Mouse (Mus musculus) midbrain, embryonic 16.5 days (tissue): ENCODE results near the gene Ergic1. TPM values are rescaled to one million over a fixed set of nuclear protein-coding genes. Genes with fewer than 3 reads are reported as not detected.

ENCODE experiments used
- ATAC-seq: fragments of 200-750 bp; cut with Nextera tagmentation; 2 replicates; pipeline ENCODE4 v1.8.0; 2017; ENCODE audit warnings: moderate TSS enrichment
- H3K27ac ChIP-seq: fragments of 300-500 bp; sonication (generic); 2 replicates; pipeline ENCODE4 v1.5.1; 2014; ENCODE audit warnings: mild to moderate bottlenecking, low read length, mixed read lengths
- H3K27me3 ChIP-seq: fragments of 300-500 bp; sonication (generic); 2 replicates; pipeline ENCODE4 v1.6.1; 2014; ENCODE audit warnings: low read depth, low read length, mixed read lengths; ENCODE audit not compliant: control insufficient read depth, insufficient read depth
- H3K36me3 ChIP-seq: fragments of 300-500 bp; sonication (generic); 2 replicates; pipeline ENCODE4 v1.6.1; 2014; ENCODE audit warnings: mild to moderate bottlenecking, low read length, moderate library complexity, mixed read lengths; ENCODE audit not compliant: control insufficient read depth, insufficient read depth
- H3K4me1 ChIP-seq: fragments of 300-500 bp; sonication (generic); 2 replicates; pipeline ENCODE4 v1.6.1; 2014; ENCODE audit warnings: mild to moderate bottlenecking, low read length, mixed read lengths; ENCODE audit not compliant: control insufficient read depth, insufficient read depth
- H3K4me2 ChIP-seq: fragments of 300-500 bp; sonication (generic); 2 replicates; pipeline ENCODE4 v1.6.1; 2014; ENCODE audit warnings: mild to moderate bottlenecking, low read length, mixed read lengths
- H3K4me3 ChIP-seq: fragments of 300-500 bp; sonication (generic); 2 replicates; pipeline ENCODE4 v1.5.1; 2014; ENCODE audit warnings: low read depth, mild to moderate bottlenecking, low read length, moderate library complexity, mixed read lengths
- H3K9ac ChIP-seq: fragments of 300-500 bp; sonication (generic); 2 replicates; pipeline ENCODE4 v1.6.1; 2014; ENCODE audit warnings: low read depth, low read length, mixed read lengths
- H3K9me3 ChIP-seq: fragments of 300-500 bp; sonication (generic); replicated peaks from 2 replicates; pipeline ENCODE4 v1.6.1; 2014; ENCODE audit warnings: mild to moderate bottlenecking, low read length, mixed read lengths; ENCODE audit not compliant: control insufficient read depth, poor library complexity, severe bottlenecking
- WGBS: fragments of 180-500 bp; shearing (Covaris S2); extraction: QIAGEN DNeasy Blood & Tissue Kit; methylation state at CpG from one replicate; pipeline ENCODE4 v1.1.7; 2014; 5-methylcytosine and 5-hydroxymethylcytosine counted together
- polyA plus RNA-seq: library from polyadenylated mRNA; unstranded; fragments of >200 nt; fragmentation: Nextera tagmentation; extraction: Ambion mirVana; gene quantifications from 2 replicates; pipeline ENCODE4 v1.2.1, GENCODE M21; 2015

Ergic1 gene
- polyA plus RNA-seq, 1 experiment from 2014 or later, result 103 TPM

DNA sequence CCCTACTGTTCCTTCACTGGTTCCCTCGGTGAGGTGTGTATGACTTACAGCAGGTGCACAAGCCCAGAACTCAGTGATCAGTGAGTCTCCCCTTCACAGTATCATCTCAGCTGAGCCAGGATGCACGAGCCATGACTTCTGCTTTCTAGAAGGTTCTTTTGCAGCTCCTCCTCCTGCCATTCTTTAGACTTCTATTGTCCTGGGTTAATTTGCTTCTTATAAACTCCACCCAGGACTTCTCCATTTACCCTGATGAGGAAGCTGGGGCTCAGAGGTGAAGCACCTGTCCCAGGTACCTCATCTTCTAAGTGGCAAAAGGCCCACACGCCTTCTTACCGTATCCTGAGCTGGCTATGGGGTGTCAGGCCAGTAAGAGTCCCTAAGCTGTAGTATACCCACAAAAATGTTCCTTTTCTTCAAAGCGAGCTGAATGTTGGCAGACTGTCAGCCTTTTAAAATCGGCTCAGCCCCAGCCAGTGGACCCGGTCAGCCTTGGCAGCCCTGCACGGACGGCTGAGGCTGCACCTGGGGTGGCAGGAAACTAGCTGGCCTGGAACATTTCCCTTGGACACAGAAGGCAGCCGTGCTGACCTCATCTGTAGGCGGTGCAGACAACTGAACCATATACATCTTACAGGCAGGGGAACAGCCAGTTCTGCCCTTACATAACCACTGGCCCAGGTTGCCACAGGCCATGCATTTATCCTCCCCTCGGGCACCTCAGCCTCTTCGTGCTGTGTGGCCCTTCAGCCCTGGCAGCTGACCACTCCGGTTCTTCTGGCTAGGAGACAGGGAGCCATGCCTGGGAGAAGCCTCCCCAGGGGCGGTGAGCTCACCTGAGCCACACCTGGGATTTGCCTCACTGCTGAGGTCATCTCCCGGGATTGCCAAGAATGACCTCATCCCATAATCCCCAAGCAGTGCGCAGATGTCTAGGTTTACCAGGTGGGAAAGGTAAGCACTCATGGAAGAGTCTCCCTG is 59.8 kb downstream of the Ergic1 start:
- no peak for ATAC-seq
- H3K27ac ChIP-seq, result peak overlapping the region; percentile 23
- no peaks in the 10 kb centered on the region for H3K9me3 ChIP-seq
- no peaks in the 10 kb centered on the region for H3K4me1 ChIP-seq
- H3K4me3 ChIP-seq, result no peak overlapping the region
- H3K4me2 ChIP-seq, result no peak overlapping the region
- no peak overlapping the region for H3K9ac ChIP-seq
- WGBS, result 84% methylated on average over 17 of the region's 17 CpGs
- no peaks in the 10 kb centered on the region for H3K27me3 ChIP-seq
- peaks cover 12% of the 10 kb centered on the region for H3K36me3 ChIP-seq

- Histone ChIP-seq H3K36me3 (peaks cover 20% of the 10 kb centered on the region), H3K4me3 (no peak overlapping the region), H3K27me3 (no peaks in the 10 kb centered on the region), H3K9me3 (no peaks in the 10 kb centered on the region), H3K4me1 (no peaks in the 10 kb centered on the region), H3K4me2 (no peak overlapping the region), H3K9ac (no peak overlapping the region), H3K27ac (no peak overlapping the region)
- ATAC-seq, result no peak
- 84% methylated on average over 5 of the region's 5 CpGs for WGBS
Observed at GRCm38 (mm10) chr17:26621912-26622311, 60.6 kb downstream of the Ergic1 start.

DNA sequence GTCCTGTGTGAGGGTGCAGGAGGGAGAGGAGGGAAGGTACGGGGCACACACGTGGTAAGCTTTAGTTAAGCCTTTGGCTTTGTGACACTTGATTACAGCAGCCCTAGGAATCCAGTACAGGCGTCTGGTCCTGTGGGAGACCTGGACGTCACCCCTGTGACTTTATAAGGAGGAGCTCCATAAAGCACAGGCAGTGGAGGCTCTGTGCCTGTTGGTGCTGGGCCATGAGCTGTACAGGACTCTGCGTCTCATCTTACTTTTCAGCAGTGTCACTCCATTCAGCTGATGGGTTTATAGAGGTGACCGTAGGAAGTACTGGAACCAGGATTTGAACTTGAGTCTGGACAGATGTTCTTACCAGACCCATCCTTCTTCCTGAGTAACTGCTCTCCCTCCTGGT is 62.7 kb downstream of the Ergic1 start:
- Histone ChIP-seq H3K4me3 (no peak overlapping the region), H3K4me1 (no peaks in the 10 kb centered on the region), H3K27ac (no peak overlapping the region), H3K27me3 (no peaks in the 10 kb centered on the region), H3K36me3 (peaks cover 25% of the 10 kb centered on the region), H3K4me2 (no peak overlapping the region), H3K9me3 (no peaks in the 10 kb centered on the region), H3K9ac (no peak overlapping the region)
- WGBS, result 95% methylated on average over 6 of the region's 6 CpGs
- no peak for ATAC-seq

- H3K4me3 ChIP-seq, result no peak overlapping the region
- peaks cover 26% of the 10 kb centered on the region for H3K36me3 ChIP-seq
- H3K9ac ChIP-seq, result no peak overlapping the region
- no peak for ATAC-seq
- no peak overlapping the region for H3K27ac ChIP-seq
- no peaks in the 10 kb centered on the region for H3K9me3 ChIP-seq
- no peaks in the 10 kb centered on the region for H3K27me3 ChIP-seq
- no peaks in the 10 kb centered on the region for H3K4me1 ChIP-seq
- 90% methylated on average over 10 of the region's 10 CpGs for WGBS
- H3K4me2 ChIP-seq, result no peak overlapping the region
Observed at GRCm38 (mm10) chr17:26624999-26625398, 63.7 kb downstream of the Ergic1 start.

- peaks cover 31% of the 10 kb centered on the region for H3K36me3 ChIP-seq
- no peaks in the 10 kb centered on the region for H3K4me1 ChIP-seq
- no peak for ATAC-seq
- H3K9ac ChIP-seq, result no peak overlapping the region
- H3K27ac ChIP-seq, result no peak overlapping the region
- H3K4me2 ChIP-seq, result no peak overlapping the region
- H3K9me3 ChIP-seq, result no peaks in the 10 kb centered on the region
- WGBS, result 91% methylated on average over 2 of the region's 2 CpGs
- no peaks in the 10 kb centered on the region for H3K27me3 ChIP-seq
- no peak overlapping the region for H3K4me3 ChIP-seq
Observed at GRCm38 (mm10) chr17:26625521-26626010, 64.3 kb downstream of the Ergic1 start.

GRCm38 (mm10) chr17:26628479-26628878 is 67.2 kb downstream of the Ergic1 start:
- Histone ChIP-seq H3K27me3 (no peaks in the 10 kb centered on the region), H3K9me3 (no peaks in the 10 kb centered on the region), H3K4me3 (no peak overlapping the region), H3K36me3 (peaks cover 35% of the 10 kb centered on the region), H3K9ac (no peak overlapping the region), H3K4me1 (no peaks in the 10 kb centered on the region), H3K4me2 (no peak overlapping the region), H3K27ac (no peak overlapping the region)
- ATAC-seq, result no peak
- 90% methylated on average over 6 of the region's 6 CpGs for WGBS

DNA sequence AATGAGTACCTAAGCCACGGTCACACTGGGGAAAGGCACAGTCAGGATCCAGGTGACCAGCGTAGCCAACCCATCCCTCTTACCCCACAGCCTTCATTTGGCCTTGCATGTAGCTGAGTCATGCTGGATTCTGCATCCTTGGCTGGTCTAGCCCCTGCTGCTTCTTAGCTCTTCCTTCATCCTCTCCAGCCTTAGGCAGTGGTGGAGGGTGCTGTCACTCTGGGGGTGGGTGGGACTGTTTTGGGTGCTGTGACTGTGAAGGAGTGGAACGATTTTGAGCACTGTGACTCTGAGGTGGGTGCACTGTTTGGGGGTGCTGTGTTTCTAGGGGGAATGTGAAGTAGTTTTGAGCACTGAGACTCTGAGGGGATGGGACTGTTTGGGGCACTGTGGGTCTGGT is 67.6 kb downstream of the Ergic1 start:
- no peak overlapping the region for H3K4me3 ChIP-seq
- H3K9me3 ChIP-seq, result no peaks in the 10 kb centered on the region
- H3K36me3 ChIP-seq, result peaks cover 35% of the 10 kb centered on the region
- H3K27ac ChIP-seq, result no peak overlapping the region
- WGBS, result 98% methylated on average over 3 of the region's 3 CpGs
- H3K4me2 ChIP-seq, result no peak overlapping the region
- H3K4me1 ChIP-seq, result no peaks in the 10 kb centered on the region
- no peak overlapping the region for H3K9ac ChIP-seq
- ATAC-seq, result no peak
- no peaks in the 10 kb centered on the region for H3K27me3 ChIP-seq

- H3K9me3 ChIP-seq, result no peaks in the 10 kb centered on the region
- WGBS, result 92% methylated on average over 8 of the region's 8 CpGs
- H3K4me2 ChIP-seq, result no peak overlapping the region
- no peak overlapping the region for H3K27ac ChIP-seq
- no peak overlapping the region for H3K4me3 ChIP-seq
- peaks cover 41% of the 10 kb centered on the region for H3K36me3 ChIP-seq
- H3K9ac ChIP-seq, result no peak overlapping the region
- H3K27me3 ChIP-seq, result no peaks in the 10 kb centered on the region
- no peak for ATAC-seq
- no peaks in the 10 kb centered on the region for H3K4me1 ChIP-seq
Observed at GRCm38 (mm10) chr17:26631811-26632327, 70.6 kb downstream of the Ergic1 start.

GRCm38 (mm10) chr17:26633186-26633585 is 71.9 kb downstream of the Ergic1 start:
- H3K36me3 ChIP-seq, result peaks cover 37% of the 10 kb centered on the region
- H3K27me3 ChIP-seq, result no peaks in the 10 kb centered on the region
- no peak overlapping the region for H3K27ac ChIP-seq
- H3K4me3 ChIP-seq, result no peak overlapping the region
- no peak for ATAC-seq
- 96% methylated on average over 9 of the region's 9 CpGs for WGBS
- H3K4me2 ChIP-seq, result no peak overlapping the region
- H3K4me1 ChIP-seq, result no peaks in the 10 kb centered on the region
- H3K9me3 ChIP-seq, result no peaks in the 10 kb centered on the region
- no peak overlapping the region for H3K9ac ChIP-seq
